Mouse (Mus musculus) T-cell, adult 66 days (primary cell): ENCODE measurements around the gene Pip5k1a. TPM values are rescaled to one million over a fixed set of nuclear protein-coding genes. Genes with fewer than 3 reads are reported as not detected.

Experiments
- total RNA-seq, 2 experiments: library from RNA; stranded (reverse); gene quantifications; 3 replicates in 1 of 2; 4 replicates in 1 of 2; pipeline ENCODE4 v1.2.4; 2023

Gene Pip5k1a
- 10 to 100 TPM; 50.7 to 51.1 TPM for total RNA-seq

GRCm38 (mm10) chr3:95106338-95107117, at the start of gene Pip5k1a:
Gene Pip5k1a (minus strand): TSS chr3:95106930.

GRCm38 (mm10) chr3:95141952-95142616, 35.4 kb upstream of the Pip5k1a start, which contains the start of gene Tnfaip8l2:
Gene Tnfaip8l2 (minus strand): TSS chr3:95142360.

GRCm38 (mm10) chr3:95133680-95134101, 27.0 kb upstream of the Pip5k1a start, which contains the start of the genes Scnm1 and Lysmd1:
Gene Scnm1 (minus strand): TSS chr3:95134011.
Gene Lysmd1 (plus strand): TSS chr3:95134088.

GRCm38 (mm10) chr3:95124246-95124645, 17.5 kb upstream of the Pip5k1a start, which contains the start of gene Tmod4:
Gene Tmod4 (plus strand): TSS chr3:95124476.

GRCm38 (mm10) chr3:95110911-95111726, 4.4 kb upstream of the Pip5k1a start, which contains the start of gene Vps72:
Gene Vps72 (plus strand): TSS chr3:95111022.

GRCm38 (mm10) chr3:95042166-95042837, 64.4 kb downstream of the Pip5k1a start, which contains the start of gene Psmd4:
Gene Psmd4 (minus strand): TSS chr3:95042614.

GRCm38 (mm10) chr3:95015337-95015872, 91.3 kb downstream of the Pip5k1a start, which contains the start of gene Zfp687:
Gene Zfp687 (minus strand): TSS chr3:95015448.

Other genes with a start within 250 kb of the Pip5k1a start
- gene Psmb4, start 220.0 kb downstream of the Pip5k1a start, total RNA-seq = 100 to 1,000 TPM; 239 to 265 TPM
- 1 to 10 TPM; 2.1 to 3.2 TPM for gene Selenbp1, start 173.9 kb downstream of the Pip5k1a start, total RNA-seq
- gene Rfx5, start 152.9 kb downstream of the Pip5k1a start, total RNA-seq = 10 to 100 TPM; 38.4 to 42.1 TPM
- gene Pi4kb, start 132.2 kb downstream of the Pip5k1a start, total RNA-seq = 10 to 100 TPM; 46.3 to 60.2 TPM
- gene Zfp687, start 91.5 kb downstream of the Pip5k1a start, total RNA-seq = 10 to 100 TPM; 52.6 to 67.5 TPM
- 100 to 1,000 TPM; 129 to 138 TPM for gene Psmd4, start 64.3 kb downstream of the Pip5k1a start, total RNA-seq
- gene Vps72, start 4.1 kb upstream of the Pip5k1a start, total RNA-seq = 10 to 100 TPM; 52.0 to 60.6 TPM
- gene Tmod4, start 17.5 kb upstream of the Pip5k1a start, total RNA-seq = 1 to 10 TPM; 1.8 to 2.5 TPM
- 10 to 100 TPM; 73.5 to 75.0 TPM for gene Scnm1, start 27.1 kb upstream of the Pip5k1a start, total RNA-seq
- gene Lysmd1, start 27.2 kb upstream of the Pip5k1a start, total RNA-seq = 1 to 10 TPM; 4.9 to 6.6 TPM
- gene Tnfaip8l2, start 35.4 kb upstream of the Pip5k1a start, total RNA-seq = 10 to 100 TPM; 72.2 to 80.0 TPM
- 1 to 10 TPM; 3.1 to 5.3 TPM for gene Sema6c, start 53.5 kb upstream of the Pip5k1a start, total RNA-seq
- gene Gabpb2, start 111.0 kb upstream of the Pip5k1a start, total RNA-seq = 10 to 100 TPM; 73.2 to 77.2 TPM
- 100 to 1,000 TPM; 269 to 294 TPM for gene Cdc42se1, start 121.8 kb upstream of the Pip5k1a start, total RNA-seq
- 1 to 10 TPM; 9.8 TPM for gene Mllt11, start 125.2 kb upstream of the Pip5k1a start, total RNA-seq
- not detected for gene Gm128, start 134.7 kb upstream of the Pip5k1a start, total RNA-seq
- gene Bnipl, start 144.3 kb upstream of the Pip5k1a start, total RNA-seq = 1 to 10 TPM in 1 of 2 experiments, not detected in 1; 1.0 TPM
- gene Mindy1, start 174.4 kb upstream of the Pip5k1a start, total RNA-seq = 10 to 100 TPM; 14.8 to 17.9 TPM
- 1 to 10 TPM; 8.6 to 9.1 TPM for gene Prune1, start 175.1 kb upstream of the Pip5k1a start, total RNA-seq
- under 1 TPM; 0.38 to 0.71 TPM for gene Anxa9, start 200.2 kb upstream of the Pip5k1a start, total RNA-seq
- gene Cers2, start 207.9 kb upstream of the Pip5k1a start, total RNA-seq = 100 to 1,000 TPM; 116 to 124 TPM